Mouse (Mus musculus): ENCODE results near the gene Cacnb4. TPM values are rescaled to one million over a fixed set of nuclear protein-coding genes. Genes with fewer than 3 reads are reported as not detected.

Cacnb4 gene
- polyA plus RNA-seq, 1 experiment: 0.07 TPM

GRCm38 (mm10) chr2:52694604-52695003, 18.0 kb upstream of the Cacnb4 start:
- Histone ChIP-seq H3K4me1 (no peaks in the 10 kb centered on the region), H3K27me3 (replicated peaks) (no peaks in the 10 kb centered on the region), H3K9me3 (no peaks in the 10 kb centered on the region), H3K36me3 (replicated peaks; ENCODE audit: low read length) (peaks cover 49% of the 10 kb centered on the region), H3K4me3 (replicated peaks) (no peak overlapping the region)
- no peak for TF ChIP-seq GATA1 (IDR thresholded peaks at IDR 0.05; ENCODE audit: borderline replicate concordance, low read length)
- no peak for TF ChIP-seq FLI1 (IDR thresholded peaks at IDR 0.05; ENCODE audit: low read length)

GRCm38 (mm10) chr2:52691745-52692144, 15.1 kb upstream of the Cacnb4 start:
- Histone ChIP-seq H3K36me3 (replicated peaks; ENCODE audit: low read length) (peaks cover 43% of the 10 kb centered on the region), H3K27me3 (replicated peaks) (no peaks in the 10 kb centered on the region), H3K4me3 (replicated peaks) (no peak overlapping the region), H3K4me1 (0 out of 2 replicates have a peak, but pooled peaks cover 3% of the 10 kb centered on the region), H3K9me3 (no peaks in the 10 kb centered on the region)
- TF ChIP-seq FLI1 (IDR thresholded peaks at IDR 0.05; ENCODE audit: low read length): no peak
- no peak for TF ChIP-seq GATA1 (IDR thresholded peaks at IDR 0.05; ENCODE audit: borderline replicate concordance, low read length)

GRCm38 (mm10) chr2:52686601-52687000, 10.0 kb upstream of the Cacnb4 start:
- peaks cover 4% of the 10 kb centered on the region for H3K27me3 ChIP-seq (replicated peaks)
- no peaks in the 10 kb centered on the region for H3K9me3 ChIP-seq
- H3K36me3 ChIP-seq (replicated peaks; ENCODE audit: low read length): peaks cover 3% of the 10 kb centered on the region
- H3K4me3 ChIP-seq (replicated peaks): no peak overlapping the region
- H3K4me1 ChIP-seq: 0 out of 2 replicates have a peak, but pooled peaks cover 3% of the 10 kb centered on the region
- no peak for TF ChIP-seq GATA1 (IDR thresholded peaks at IDR 0.05; ENCODE audit: borderline replicate concordance, low read length)
- no peak for TF ChIP-seq FLI1 (IDR thresholded peaks at IDR 0.05; ENCODE audit: low read length)

GRCm38 (mm10) chr2:52677589-52677988, 958 bp upstream of the Cacnb4 start:
- Histone ChIP-seq H3K4me3 (replicated peaks) (no peak overlapping the region), H3K36me3 (replicated peaks; ENCODE audit: low read length) (no peaks in the 10 kb centered on the region), H3K9me3 (peaks cover 6% of the 10 kb centered on the region), H3K4me1 (peaks cover 23% of the 10 kb centered on the region), H3K27me3 (replicated peaks) (peaks cover 59% of the 10 kb centered on the region)
- no peak for TF ChIP-seq GATA1 (IDR thresholded peaks at IDR 0.05; ENCODE audit: borderline replicate concordance, low read length)
- no peak for TF ChIP-seq FLI1 (IDR thresholded peaks at IDR 0.05; ENCODE audit: low read length)

GRCm38 (mm10) chr2:52676913-52677303, 277 bp upstream of the Cacnb4 start:
- H3K9me3 ChIP-seq: peaks cover 6% of the 10 kb centered on the region
- peaks cover 64% of the 10 kb centered on the region for H3K27me3 ChIP-seq (replicated peaks)
- TF ChIP-seq FLI1 (IDR thresholded peaks at IDR 0.05; ENCODE audit: low read length) (no peak), GATA1 (IDR thresholded peaks at IDR 0.05; ENCODE audit: borderline replicate concordance, low read length) (no peak)

GRCm38 (mm10) chr2:52675278-52675987, 1.2 kb downstream of the Cacnb4 start:
- peaks cover 23% of the 10 kb centered on the region for H3K4me1 ChIP-seq
- peak overlapping the region; percentile 92 for H3K4me3 ChIP-seq (replicated peaks)
- H3K27me3 ChIP-seq (replicated peaks): peaks cover 66% of the 10 kb centered on the region
- TF ChIP-seq GATA1 (IDR thresholded peaks at IDR 0.05; ENCODE audit: borderline replicate concordance, low read length): no peak
- peaks cover 6% of the 10 kb centered on the region for H3K9me3 ChIP-seq
- H3K36me3 ChIP-seq (replicated peaks; ENCODE audit: low read length): no peaks in the 10 kb centered on the region

More at GRCm38 (mm10) chr2:52676913-52677303, 277 bp upstream of the Cacnb4 start:
- Histone ChIP-seq H3K4me1 (peaks cover 23% of the 10 kb centered on the region), H3K36me3 (replicated peaks; ENCODE audit: low read length) (no peaks in the 10 kb centered on the region), H3K4me3 (replicated peaks) (no peak overlapping the region)

- TF ChIP-seq GATA1 (IDR thresholded peaks at IDR 0.05; ENCODE audit: borderline replicate concordance, low read length) (no peak), FLI1 (IDR thresholded peaks at IDR 0.05; ENCODE audit: low read length) (no peak)
- no peaks in the 10 kb centered on the region for H3K36me3 ChIP-seq (replicated peaks; ENCODE audit: low read length)
- H3K27me3 ChIP-seq (replicated peaks): peaks cover 65% of the 10 kb centered on the region
- peaks cover 6% of the 10 kb centered on the region for H3K9me3 ChIP-seq
- H3K4me3 ChIP-seq (replicated peaks): peak overlapping the region; percentile 70
- H3K4me1 ChIP-seq: peaks cover 23% of the 10 kb centered on the region
Observed at GRCm38 (mm10) chr2:52674886-52675277, 1.7 kb downstream of the Cacnb4 start.

- Histone ChIP-seq H3K27me3 (replicated peaks) (peaks cover 57% of the 10 kb centered on the region), H3K4me1 (peaks cover 23% of the 10 kb centered on the region), H3K36me3 (replicated peaks; ENCODE audit: low read length) (no peaks in the 10 kb centered on the region), H3K9me3 (no peaks in the 10 kb centered on the region), H3K4me3 (replicated peaks) (no peak overlapping the region)
- TF ChIP-seq GATA1 (IDR thresholded peaks at IDR 0.05; ENCODE audit: borderline replicate concordance, low read length) (no peak), FLI1 (IDR thresholded peaks at IDR 0.05; ENCODE audit: low read length) (no peak)
Observed at GRCm38 (mm10) chr2:52673172-52673571, 3.5 kb downstream of the Cacnb4 start.

- Histone ChIP-seq H3K4me3 (replicated peaks) (no peak overlapping the region), H3K9me3 (peaks cover 8% of the 10 kb centered on the region), H3K4me1 (peaks cover 10% of the 10 kb centered on the region), H3K36me3 (replicated peaks; ENCODE audit: low read length) (no peaks in the 10 kb centered on the region), H3K27me3 (replicated peaks) (peaks cover 33% of the 10 kb centered on the region)
- TF ChIP-seq GATA1 (IDR thresholded peaks at IDR 0.05; ENCODE audit: borderline replicate concordance, low read length): no peak
- TF ChIP-seq FLI1 (IDR thresholded peaks at IDR 0.05; ENCODE audit: low read length): no peak
Observed at GRCm38 (mm10) chr2:52670733-52671132, 5.9 kb downstream of the Cacnb4 start.

GRCm38 (mm10) chr2:52668480-52668879, 8.2 kb downstream of the Cacnb4 start:
- H3K27me3 ChIP-seq (replicated peaks): peaks cover 19% of the 10 kb centered on the region
- H3K9me3 ChIP-seq: peaks cover 8% of the 10 kb centered on the region
- H3K4me3 ChIP-seq (replicated peaks): no peak overlapping the region
- no peaks in the 10 kb centered on the region for H3K36me3 ChIP-seq (replicated peaks; ENCODE audit: low read length)
- no peak for TF ChIP-seq GATA1 (IDR thresholded peaks at IDR 0.05; ENCODE audit: borderline replicate concordance, low read length)
- no peak for TF ChIP-seq FLI1 (IDR thresholded peaks at IDR 0.05; ENCODE audit: low read length)
- peaks cover 6% of the 10 kb centered on the region for H3K4me1 ChIP-seq

All from megakaryocyte, embryonic 14.5 days (primary cell).